Mouse (Mus musculus): ENCODE data around the gene Olfr692.

Gene Olfr692

GRCm38 (mm10) chr7:105411874-105412632 lies 44.0 kb downstream of the Olfr692 start:
- 45% methylated on average over 8 of the region's 8 CpGs for WGBS

- 29% methylated on average over 6 of the region's 6 CpGs for WGBS
These were observed 46.4 kb downstream of the Olfr692 start for GRCm38 (mm10) chr7:105414385-105414784.

GRCm38 (mm10) chr7:105416529-105416928 lies 48.5 kb downstream of the Olfr692 start:
- 65% methylated on average over 7 of the region's 7 CpGs for WGBS

- WGBS = 42% methylated on average over 5 of the region's 5 CpGs
These were observed 50.1 kb downstream of the Olfr692 start for GRCm38 (mm10) chr7:105418106-105418505.

Measured in cerebral cortex, adult 2 months (tissue).